Mouse (Mus musculus): ENCODE data around the gene Lcn2.
A peak's percentile ranks its signal among the peaks of the same experiment; 100 is the strongest.

GRCm38 (mm10) chr2:32349625-32350255 is 38.3 kb downstream of the Lcn2 start:
- TF ChIP-seq POLR2A (IDR thresholded peaks at IDR 0.05; ENCODE audit: borderline replicate concordance, insufficient read depth, low read length) (0 out of 2 replicates have a peak, but pooled peaks have one; percentile 18), CTCF (IDR thresholded peaks at IDR 0.05; ENCODE audit: borderline replicate concordance, insufficient read depth, low read depth, low read length) (no peak)

Data from cerebellum, adult 2 months (tissue).